Mouse (Mus musculus) ES-E14 (cell line): ENCODE results near the gene Nfib. TPM values are rescaled to one million over a fixed set of nuclear protein-coding genes. Genes with fewer than 3 reads are reported as not detected.
A peak's percentile ranks its signal among the peaks of the same experiment; 100 is the strongest.

ENCODE experiments used
- DNase-seq: peaks from one replicate; pipeline ENCODE4 v3.0.0-alpha.2; 2013; ENCODE audit warnings: low read depth, low spot score
- H3K27ac ChIP-seq: 2 replicates; pipeline ENCODE4 v1.5.1; 2012; ENCODE audit warnings: low read depth, mild to moderate bottlenecking, low read length, moderate library complexity, mixed read lengths; ENCODE audit not compliant: poor library complexity, insufficient read depth, severe bottlenecking
- H3K36me3 ChIP-seq: 2 replicates; pipeline ENCODE4 v1.6.1; 2012; ENCODE audit warnings: mild to moderate bottlenecking, low read length, moderate library complexity, mixed read lengths; ENCODE audit not compliant: control insufficient read depth, poor library complexity, insufficient read depth, severe bottlenecking
- H3K4me1 ChIP-seq, 2 experiments: fragments of 150-350 bp in 1 of 2; sonication (generic) in 1 of 2; 2 replicates each; pipeline ENCODE4 v1.6.1; 2012; ENCODE audit warnings: low read length in 2 of 2, mild to moderate bottlenecking in 1 of 2, mixed read lengths in 1 of 2; ENCODE audit not compliant: control insufficient read depth in 2 of 2, insufficient read depth in 2 of 2, poor library complexity in 1 of 2
- H3K4me3 ChIP-seq, 2 experiments: fragments of 150-350 bp in 1 of 2; sonication (generic) in 1 of 2; 2 replicates each; pipeline ENCODE4 v1.5.1; 2012; ENCODE audit warnings: low read length in 2 of 2, low read depth in 1 of 2, mild to moderate bottlenecking in 1 of 2, mixed read lengths in 1 of 2; ENCODE audit not compliant: insufficient read depth in 1 of 2, poor library complexity in 1 of 2, severe bottlenecking in 1 of 2
- H3K9ac ChIP-seq: 2 replicates; pipeline ENCODE4 v1.6.1; 2012; ENCODE audit warnings: low read depth, mild to moderate bottlenecking, low read length, mixed read lengths; ENCODE audit not compliant: poor library complexity, insufficient read depth, severe bottlenecking
- H3K9me3 ChIP-seq: fragments of 150-350 bp; sonication (generic); 2 replicates; pipeline ENCODE4 v1.6.1; 2012; ENCODE audit warnings: low read depth, mild to moderate bottlenecking, low read length; ENCODE audit not compliant: control insufficient read depth, insufficient read depth
- CHD2 ChIP-seq: IDR thresholded peaks from 2 replicates; pipeline ENCODE4 v1.6.1; 2014; ENCODE audit warnings: mild to moderate bottlenecking, low read depth, low read length, inconsistent platforms
- HCFC1 ChIP-seq: IDR thresholded peaks from 2 replicates; pipeline ENCODE4 v1.6.1; 2012; ENCODE audit warnings: low read length, inconsistent platforms, borderline replicate concordance; ENCODE audit not compliant: insufficient read depth
- MAFK ChIP-seq: IDR thresholded peaks from 2 replicates; pipeline ENCODE4 v1.6.1; 2014; ENCODE audit warnings: mild to moderate bottlenecking, low read depth, low read length, inconsistent platforms; ENCODE audit not compliant: insufficient read depth
- ZC3H11A ChIP-seq: IDR thresholded peaks from 2 replicates; pipeline ENCODE4 v1.6.1; 2012; ENCODE audit warnings: low read depth, mild to moderate bottlenecking, inconsistent platforms, low read length, borderline replicate concordance
- ZNF384 ChIP-seq: IDR thresholded peaks from 2 replicates; pipeline ENCODE4 v1.6.1; 2012; ENCODE audit warnings: low read depth, low read length, inconsistent platforms
- in situ Hi-C, 2 experiments: fragments of 600-800 bp; cut with MboI; formaldehyde crosslinking; loops; one replicate each; pipeline ENCODE4 v1.15.1; 2025; ENCODE audit warnings: low sequenced_read_pairs in 2 of 2, inconsistent platforms in 1 of 2; ENCODE audit not compliant: unreplicated experiment in 2 of 2
- total RNA-seq: library from RNA; depleted of rRNA; stranded (reverse); fragments of 300-350 nt; gene quantifications from 2 replicates; pipeline ENCODE4 v1.2.3, GENCODE M21; 2012

The Nfib gene
- total RNA-seq, 1 experiment: 8.9 TPM

- TF ChIP-seq ZNF384 (no peak), CHD2 (no peak), HCFC1 (no peak), ZC3H11A (no peak), MAFK (no peak)
- no peaks in the 10 kb centered on the region for H3K9me3 ChIP-seq
- no peak overlapping the region; the same call in 1 of the 2 replicates for H3K27ac ChIP-seq
- DNase-seq: no peak
- H3K4me1 ChIP-seq: peaks cover 7 to 11% of the 10 kb centered on the region in 2 experiments
- H3K36me3 ChIP-seq: no peaks in the 10 kb centered on the region
- H3K9ac ChIP-seq: peak overlapping the region; percentile 24; the same call in 1 of the 2 replicates
- in situ Hi-C loops: no loop called here
- peak overlapping the region in 1 of 2 experiments; percentile 70; a peak in 1 of 4 replicates for H3K4me3 ChIP-seq
Observed at GRCm38 (mm10) chr4:82511001-82511513, 194.5 kb downstream of the Nfib start.

GRCm38 (mm10) chr4:82509771-82510170 lies 195.8 kb downstream of the Nfib start:
- Histone ChIP-seq H3K27ac (no peak overlapping the region), H3K4me3 (no peak overlapping the region), H3K9me3 (no peaks in the 10 kb centered on the region), H3K4me1 (peaks cover 7 to 11% of the 10 kb centered on the region in 2 experiments), H3K9ac (no peak overlapping the region), H3K36me3 (no peaks in the 10 kb centered on the region)
- no peak for TF ChIP-seq MAFK
- no peak for TF ChIP-seq ZC3H11A
- no peak for TF ChIP-seq HCFC1
- TF ChIP-seq ZNF384: no peak
- TF ChIP-seq CHD2: no peak
- in situ Hi-C loops: no loop called here
- no peak for DNase-seq

- peaks cover 7 to 11% of the 10 kb centered on the region in 2 experiments for H3K4me1 ChIP-seq
- H3K9ac ChIP-seq: no peak overlapping the region
- no peak for TF ChIP-seq MAFK
- no peak for TF ChIP-seq ZNF384
- no peak for TF ChIP-seq ZC3H11A
- TF ChIP-seq CHD2: no peak
- no peak for TF ChIP-seq HCFC1
- H3K36me3 ChIP-seq: no peaks in the 10 kb centered on the region
- no peak overlapping the region; the same call in 1 of the 2 replicates for H3K27ac ChIP-seq
- no peak overlapping the region for H3K4me3 ChIP-seq
- in situ Hi-C loops: no loop called here
- DNase-seq: no peak
- no peaks in the 10 kb centered on the region for H3K9me3 ChIP-seq
Observed at GRCm38 (mm10) chr4:82509166-82509767, 196.3 kb downstream of the Nfib start.

DNA sequence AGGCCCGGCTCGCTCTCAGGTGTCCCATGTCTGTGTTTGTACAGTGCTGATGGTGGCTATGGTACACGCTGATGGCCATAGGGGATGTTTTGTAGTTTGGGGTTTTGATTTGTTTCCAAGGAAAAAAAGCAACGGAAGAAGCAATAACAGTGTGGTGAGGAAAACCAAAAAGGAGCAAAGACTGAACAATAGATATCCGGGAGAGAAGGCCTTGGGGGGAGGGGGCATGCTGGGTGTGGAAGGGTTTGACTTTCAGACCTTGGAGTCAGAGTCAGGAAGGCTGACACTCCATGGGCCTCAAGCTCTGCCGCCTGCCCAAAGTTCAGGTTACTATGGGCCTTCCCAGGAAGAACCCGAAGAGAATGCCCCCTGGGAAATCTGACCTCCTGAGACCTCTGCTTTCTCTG lies 197.3 kb downstream of the Nfib start:
- Histone ChIP-seq H3K4me3 (peak overlapping the region; percentile 6 to 91; a peak in 1 of 4 replicates), H3K9ac (peak overlapping the region; percentile 28; the same call in 1 of the 2 replicates), H3K9me3 (no peaks in the 10 kb centered on the region), H3K36me3 (no peaks in the 10 kb centered on the region), H3K4me1 (peaks cover 7 to 14% of the 10 kb centered on the region in 2 experiments), H3K27ac (peak overlapping the region; percentile 87; the same call in 1 of the 2 replicates)
- in situ Hi-C loops: no loop called here
- peak; percentile 43 for DNase-seq
- no peak for TF ChIP-seq CHD2
- TF ChIP-seq MAFK: no peak
- TF ChIP-seq HCFC1: no peak
- TF ChIP-seq ZNF384: no peak
- TF ChIP-seq ZC3H11A: no peak
